ENCODE assay signal across 8 mouse cellular contexts in genomic region chr16:23987341-23988156, GRCm38 (mm10). TPM values are rescaled to one million over a fixed set of nuclear protein-coding genes. Genes with fewer than 3 reads are reported as not detected.
DNase-seq lines count a peak whose midpoint lies in the region; ATAC-seq and TF ChIP-seq lines count a peak whose summit lies in the region.

No protein-coding gene starts in this region.

- no peaks in the 10 kb centered on the region for H3K36me3 ChIP-seq in E14TG2a.4 (ENCODE audit: insufficient read depth, low read length)
- no peaks in the 10 kb centered on the region for H3K36me3 ChIP-seq in heart, embryonic 15.5 days
- H3K36me3 ChIP-seq in midbrain, embryonic 13.5 days: no peaks in the 10 kb centered on the region
- no peaks in the 10 kb centered on the region for H3K36me3 ChIP-seq in stomach, embryonic 16.5 days (ENCODE audit: control insufficient read depth, insufficient read depth, low read length)

- peaks cover 54% of the 10 kb centered on the region for H3K4me1 ChIP-seq in E14TG2a.4 (replicated peaks; ENCODE audit: low read depth, low read length)
- peaks cover 40% of the 10 kb centered on the region for H3K4me1 ChIP-seq in heart, embryonic 15.5 days (replicated peaks)
- peaks cover 48% of the 10 kb centered on the region for H3K4me1 ChIP-seq in midbrain, embryonic 13.5 days (replicated peaks)
- H3K4me1 ChIP-seq in stomach, embryonic 16.5 days (ENCODE audit: control insufficient read depth, insufficient read depth, low read length): peaks cover 17% of the 10 kb centered on the region

- peak overlapping the region; percentile 93 for H3K4me2 ChIP-seq in heart, embryonic 15.5 days
- peak overlapping the region; percentile 91 for H3K4me2 ChIP-seq in midbrain, embryonic 13.5 days (replicated peaks)
- H3K4me2 ChIP-seq in stomach, embryonic 16.5 days (ENCODE audit: low read depth, low read length): peak overlapping the region; percentile 99

- peaks cover 54% of the 10 kb centered on the region for H3K27me3 ChIP-seq in E14TG2a.4 (ENCODE audit: insufficient read depth, low read length)
- H3K27me3 ChIP-seq in heart, embryonic 15.5 days: no peaks in the 10 kb centered on the region
- peaks cover 42% of the 10 kb centered on the region for H3K27me3 ChIP-seq in midbrain, embryonic 13.5 days
- H3K27me3 ChIP-seq in stomach, embryonic 16.5 days (ENCODE audit: control insufficient read depth, insufficient read depth, low read length): no peaks in the 10 kb centered on the region

- H3K9ac ChIP-seq in heart, embryonic 15.5 days: peak overlapping the region; percentile 87
- H3K9ac ChIP-seq in midbrain, embryonic 13.5 days (replicated peaks): peak overlapping the region; percentile 81
- H3K9ac ChIP-seq in stomach, embryonic 16.5 days (ENCODE audit: low read length): peak overlapping the region; percentile 98

- peak overlapping the region; percentile 83 for H3K4me3 ChIP-seq in E14TG2a.4 (replicated peaks; ENCODE audit: low read length)
- peak overlapping the region; percentile 75 for H3K4me3 ChIP-seq in heart, embryonic 15.5 days
- H3K4me3 ChIP-seq in midbrain, embryonic 13.5 days (replicated peaks): peak overlapping the region; percentile 69
- peak overlapping the region; percentile 84 for H3K4me3 ChIP-seq in stomach, embryonic 16.5 days (replicated peaks; ENCODE audit: low read length)

- ATAC-seq in heart, embryonic 15.5 days (replicated peaks; ENCODE audit: insufficient number of reproducible peaks, insufficient read depth, low FRiP score, low read depth): no peak
- ATAC-seq in midbrain, embryonic 13.5 days: peak; percentile 13; the same call in 1 of the 2 replicates
- ATAC-seq in stomach, embryonic 16.5 days (ENCODE audit: insufficient read depth, low FRiP score): no peak

- H3K27ac ChIP-seq in heart, embryonic 15.5 days: peak overlapping the region; percentile 98
- peak overlapping the region; percentile 98 for H3K27ac ChIP-seq in midbrain, embryonic 13.5 days
- H3K27ac ChIP-seq in stomach, embryonic 16.5 days (ENCODE audit: low read length): peak overlapping the region; percentile 98

- H3K9me3 ChIP-seq in E14TG2a.4 (ENCODE audit: low read length): no peaks in the 10 kb centered on the region
- H3K9me3 ChIP-seq in heart, embryonic 15.5 days (replicated peaks): no peaks in the 10 kb centered on the region
- no peaks in the 10 kb centered on the region for H3K9me3 ChIP-seq in midbrain, embryonic 13.5 days
- H3K9me3 ChIP-seq in stomach, embryonic 16.5 days (replicated peaks; ENCODE audit: control insufficient read depth, low read length): no peaks in the 10 kb centered on the region

- under 1% methylated on average over 64 of the region's 64 CpGs for WGBS in heart, embryonic 15.5 days
- WGBS in midbrain, embryonic 13.5 days: under 1% methylated on average over 64 of the region's 64 CpGs
- WGBS in stomach, embryonic 16.5 days: under 1% methylated on average over 61 of the region's 64 CpGs

- no peak for TF ChIP-seq CTCF in E14TG2a.4 (conservative IDR thresholded peaks at IDR 0.05; ENCODE audit: low read length)

- peak; percentile 69 for DNase-seq in 3134 (ENCODE audit: extremely low read depth, insufficient read length, low spot score)
- peak; percentile 64 to 73 for DNase-seq in cerebellum, postnatal 36 days
- DNase-seq in kidney, postnatal 25 days: peak; percentile 62 to 73
- DNase-seq in c-Kit-positive CD71-positive TER-119-positive erythroid progenitor cells, embryonic 14.5 days (ENCODE audit: low spot score): no peak

RNA-seq across cellular contexts. Expression of gene Gm37419, which starts 0.7 kb away (rescaled TPM):
- polyA plus RNA-seq in heart, embryonic 15.5 days (2015; fragmentation: Nextera tagmentation; extraction: Ambion mirVana): not detected in 2 replicates
- polyA plus RNA-seq in midbrain, embryonic 13.5 days (2015; fragmentation: Nextera tagmentation; extraction: Ambion mirVana): not detected in 2 replicates
- polyA plus RNA-seq in stomach, embryonic 16.5 days (2015; fragmentation: Nextera tagmentation; extraction: Ambion mirVana): not detected in 2 replicates

RNA-seq across cellular contexts. Expression of gene Bcl6, which starts 1.1 kb away (rescaled TPM):
- polyA plus RNA-seq in heart, embryonic 15.5 days (2015; fragmentation: Nextera tagmentation; extraction: Ambion mirVana): 0.66 and 0.82 TPM in 2 replicates
- polyA plus RNA-seq in midbrain, embryonic 13.5 days (2015; fragmentation: Nextera tagmentation; extraction: Ambion mirVana): 0.22 and 0.24 TPM in 2 replicates
- polyA plus RNA-seq in stomach, embryonic 16.5 days (2015; fragmentation: Nextera tagmentation; extraction: Ambion mirVana): 1.3 and 1.5 TPM in 2 replicates

RNA-seq across cellular contexts. Expression of gene Rtp2, which starts 55.4 kb away (rescaled TPM):
- polyA plus RNA-seq in heart, embryonic 15.5 days (2015; fragmentation: Nextera tagmentation; extraction: Ambion mirVana): not detected in 2 replicates
- not detected in 2 replicates for polyA plus RNA-seq in midbrain, embryonic 13.5 days (2015; fragmentation: Nextera tagmentation; extraction: Ambion mirVana)
- not detected in 2 replicates for polyA plus RNA-seq in stomach, embryonic 16.5 days (2015; fragmentation: Nextera tagmentation; extraction: Ambion mirVana)
